Mouse (Mus musculus) liver, embryonic 14.5 days (tissue): ENCODE results near the gene Trem1. TPM values are rescaled to one million over a fixed set of nuclear protein-coding genes. Genes with fewer than 3 reads are reported as not detected.

Source experiments
- ATAC-seq: fragments of 200-750 bp; cut with Nextera tagmentation; 2 replicates; pipeline ENCODE4 v1.8.0; 2017; ENCODE audit warnings: moderate number of reproducible peaks, mild to moderate bottlenecking, moderate library complexity; ENCODE audit not compliant: insufficient read depth
- DNase-seq, 3 experiments: peaks; one replicate each; pipeline ENCODE4 v3.0.0-alpha.2; 2012 to 2013; ENCODE audit warnings: low read depth in 3 of 3, low spot score in 3 of 3
- H3K27ac ChIP-seq: fragments of 300-500 bp; sonication (generic); 2 replicates; pipeline ENCODE4 v1.5.1; 2014; ENCODE audit warnings: moderate library complexity, mild to moderate bottlenecking, control low read depth, inconsistent platforms
- H3K27me3 ChIP-seq: fragments of 300-500 bp; sonication (generic); 2 replicates; pipeline ENCODE4 v1.6.1; 2014; ENCODE audit warnings: mild to moderate bottlenecking, low read length, moderate library complexity; ENCODE audit not compliant: control insufficient read depth, insufficient read depth
- H3K36me3 ChIP-seq: fragments of 300-500 bp; sonication (generic); replicated peaks from 2 replicates; pipeline ENCODE4 v1.6.1; 2014; ENCODE audit warnings: low read depth; ENCODE audit not compliant: control insufficient read depth, insufficient read depth
- H3K4me1 ChIP-seq, 2 experiments: fragments of 200-500 bp in 1 of 2; fragments of 300-500 bp in 1 of 2; sonication (generic) in 1 of 2; replicated peaks; 2 replicates each; pipeline ENCODE4 v1.6.1; 2012 to 2014; ENCODE audit warnings: antibody characterized with exemption in 1 of 2, inconsistent platforms in 1 of 2, low read length in 1 of 2; ENCODE audit not compliant: control insufficient read depth in 2 of 2, insufficient read depth in 2 of 2
- H3K4me2 ChIP-seq: fragments of 300-500 bp; sonication (generic); 2 replicates; pipeline ENCODE4 v1.6.1; 2014; ENCODE audit warnings: low read depth, mild to moderate bottlenecking, control low read depth, moderate library complexity
- H3K4me3 ChIP-seq, 2 experiments: fragments of 200-500 bp in 1 of 2; fragments of 300-500 bp in 1 of 2; sonication (generic) in 1 of 2; 2 replicates each; pipeline ENCODE4 v1.5.1; 2012 to 2014; ENCODE audit warnings: low read depth in 2 of 2, low read length in 2 of 2, mild to moderate bottlenecking in 2 of 2, control low read depth in 1 of 2, inconsistent platforms in 1 of 2, moderate library complexity in 1 of 2; ENCODE audit not compliant: insufficient read depth in 1 of 2
- H3K9ac ChIP-seq: fragments of 300-500 bp; sonication (generic); replicated peaks from 2 replicates; pipeline ENCODE4 v1.6.1; 2014; ENCODE audit warnings: mild to moderate bottlenecking, control low read depth, moderate library complexity
- H3K9me3 ChIP-seq: fragments of 300-500 bp; sonication (generic); 2 replicates; pipeline ENCODE4 v1.6.1; 2016; ENCODE audit warnings: low read length, mixed read lengths; ENCODE audit not compliant: control insufficient read depth
- CTCF ChIP-seq: IDR thresholded peaks from 2 replicates; pipeline ENCODE4 v1.5.1; 2016; ENCODE audit warnings: antibody characterized with exemption, low read depth, control low read depth
- EP300 ChIP-seq: IDR thresholded peaks from 2 replicates; pipeline ENCODE4 v1.6.1; 2016; ENCODE audit warnings: antibody characterized with exemption, low read depth
- WGBS: fragments of 180-500 bp; shearing (Covaris S2); extraction: QIAGEN DNeasy Blood & Tissue Kit; methylation state at CpG from one replicate; pipeline ENCODE4 v1.1.7; 2014; ENCODE audit not compliant: insufficient replicate concordance; 5-methylcytosine and 5-hydroxymethylcytosine counted together
- polyA plus RNA-seq, 2 experiments: library from polyadenylated mRNA; depleted of rRNA in 1 of 2; stranded (reverse) in 1 of 2; unstranded in 1 of 2; fragments of >200 nt; fragmentation: Nextera tagmentation in 1 of 2; extraction: Ambion mirVana in 1 of 2; gene quantifications; 2 replicates each; pipeline versions ENCODE4 v1.2.1 to v1.2.3; 2012 to 2014

Trem1 gene
- polyA plus RNA-seq, 2 experiments: 0.32 to 0.84 TPM

- Histone ChIP-seq H3K27me3 (no peaks in the 10 kb centered on the region), H3K4me3 (no peak overlapping the region), H3K9ac (no peak overlapping the region), H3K4me1 (peaks cover 8 to 9% of the 10 kb centered on the region in 2 experiments), H3K36me3 (no peaks in the 10 kb centered on the region), H3K9me3 (no peaks in the 10 kb centered on the region), H3K27ac (no peak overlapping the region), H3K4me2 (no peak overlapping the region)
- WGBS: 35% methylated on average over 2 of the region's 2 CpGs
- TF ChIP-seq EP300 (no peak), CTCF (peak; percentile 53; the same call in 1 of the 2 replicates)
- no peak for ATAC-seq
- no peak for DNase-seq
These were observed 54.7 kb downstream of the Trem1 start for GRCm38 (mm10) chr17:48287276-48287675.

GRCm38 (mm10) chr17:48293500-48294194 is 61.1 kb downstream of the Trem1 start:
- Histone ChIP-seq H3K9me3 (no peaks in the 10 kb centered on the region), H3K27ac (no peak overlapping the region), H3K4me3 (no peak overlapping the region), H3K36me3 (no peaks in the 10 kb centered on the region), H3K4me1 (peaks cover 6 to 9% of the 10 kb centered on the region in 2 experiments), H3K27me3 (no peaks in the 10 kb centered on the region), H3K9ac (no peak overlapping the region), H3K4me2 (no peak overlapping the region)
- ATAC-seq (no peak), DNase-seq (no peak)
- no peak for TF ChIP-seq EP300
- 44% methylated on average over 5 of the region's 5 CpGs for WGBS

Other genes with a start within 250 kb of the Trem1 start
- not detected in 2 replicates for gene 1700122O11Rik, start 194.5 kb upstream of the Trem1 start, polyA plus RNA-seq (2012; rRNA removed)
- not detected in 2 replicates for gene 1700122O11Rik, start 194.5 kb upstream of the Trem1 start, polyA plus RNA-seq (2014; fragmentation: Nextera tagmentation; extraction: Ambion mirVana)
- not detected in 2 replicates for gene 1700067P10Rik, start 143.4 kb upstream of the Trem1 start, polyA plus RNA-seq (2012; rRNA removed)
- gene 1700067P10Rik, start 143.4 kb upstream of the Trem1 start, polyA plus RNA-seq (2014; fragmentation: Nextera tagmentation; extraction: Ambion mirVana): not detected in 2 replicates
- gene 9830107B12Rik, start 86.5 kb upstream of the Trem1 start, polyA plus RNA-seq (2012; rRNA removed): 0.08 and 0.19 TPM in 2 replicates
- 0.18 and 0.33 TPM in 2 replicates for gene 9830107B12Rik, start 86.5 kb upstream of the Trem1 start, polyA plus RNA-seq (2014; fragmentation: Nextera tagmentation; extraction: Ambion mirVana)
- 0.20 and 0.25 TPM in 2 replicates for gene A530064D06Rik, start 65.5 kb upstream of the Trem1 start, polyA plus RNA-seq (2012; rRNA removed)
- gene A530064D06Rik, start 65.5 kb upstream of the Trem1 start, polyA plus RNA-seq (2014; fragmentation: Nextera tagmentation; extraction: Ambion mirVana): 0.44 and 0.51 TPM in 2 replicates
- 1.2 and 1.6 TPM in 2 replicates for gene Trem3, start 15.0 kb downstream of the Trem1 start, polyA plus RNA-seq (2012; rRNA removed)
- 2.8 and 4.1 TPM in 2 replicates for gene Trem3, start 15.0 kb downstream of the Trem1 start, polyA plus RNA-seq (2014; fragmentation: Nextera tagmentation; extraction: Ambion mirVana)
- gene Treml4, start 31.5 kb downstream of the Trem1 start, polyA plus RNA-seq (2012; rRNA removed): 4.3 and 4.6 TPM in 2 replicates
- gene Treml4, start 31.5 kb downstream of the Trem1 start, polyA plus RNA-seq (2014; fragmentation: Nextera tagmentation; extraction: Ambion mirVana): 3.3 and 5.7 TPM in 2 replicates
- gene Treml2, start 66.7 kb downstream of the Trem1 start, polyA plus RNA-seq (2012; rRNA removed): 10.6 and 10.7 TPM in 2 replicates
- 2.1 and 2.7 TPM in 2 replicates for gene Treml2, start 66.7 kb downstream of the Trem1 start, polyA plus RNA-seq (2014; fragmentation: Nextera tagmentation; extraction: Ambion mirVana)
- 1.8 and 2.4 TPM in 2 replicates for gene B430306N03Rik, start 83.4 kb downstream of the Trem1 start, polyA plus RNA-seq (2012; rRNA removed)
- 1.9 and 2.6 TPM in 2 replicates for gene B430306N03Rik, start 83.4 kb downstream of the Trem1 start, polyA plus RNA-seq (2014; fragmentation: Nextera tagmentation; extraction: Ambion mirVana)
- 3.5 and 6.4 TPM in 2 replicates for gene Trem2, start 113.6 kb downstream of the Trem1 start, polyA plus RNA-seq (2012; rRNA removed)
- gene Trem2, start 113.6 kb downstream of the Trem1 start, polyA plus RNA-seq (2014; fragmentation: Nextera tagmentation; extraction: Ambion mirVana): 2.9 and 3.1 TPM in 2 replicates
- 16.2 and 16.4 TPM in 2 replicates for gene Treml1, start 127.1 kb downstream of the Trem1 start, polyA plus RNA-seq (2012; rRNA removed)
- gene Treml1, start 127.1 kb downstream of the Trem1 start, polyA plus RNA-seq (2014; fragmentation: Nextera tagmentation; extraction: Ambion mirVana): 13.9 and 20.3 TPM in 2 replicates
- gene Nfya, start 177.1 kb downstream of the Trem1 start, polyA plus RNA-seq (2012; rRNA removed): 31.6 and 32.7 TPM in 2 replicates
- 6.9 and 8.2 TPM in 2 replicates for gene Nfya, start 177.1 kb downstream of the Trem1 start, polyA plus RNA-seq (2014; fragmentation: Nextera tagmentation; extraction: Ambion mirVana)
- 16.6 and 28.2 TPM in 2 replicates for gene Oard1, start 177.2 kb downstream of the Trem1 start, polyA plus RNA-seq (2012; rRNA removed)
- 51.1 and 52.4 TPM in 2 replicates for gene Oard1, start 177.2 kb downstream of the Trem1 start, polyA plus RNA-seq (2014; fragmentation: Nextera tagmentation; extraction: Ambion mirVana)
- gene Apobec2, start 200.2 kb downstream of the Trem1 start, polyA plus RNA-seq (2012; rRNA removed): 0.12 and 0.27 TPM in 2 replicates
- gene Apobec2, start 200.2 kb downstream of the Trem1 start, polyA plus RNA-seq (2014; fragmentation: Nextera tagmentation; extraction: Ambion mirVana): 0.36 and 0.48 TPM in 2 replicates
- 169 and 210 TPM in 2 replicates for gene Tspo2, start 218.8 kb downstream of the Trem1 start, polyA plus RNA-seq (2012; rRNA removed)
- 168 and 176 TPM in 2 replicates for gene Tspo2, start 218.8 kb downstream of the Trem1 start, polyA plus RNA-seq (2014; fragmentation: Nextera tagmentation; extraction: Ambion mirVana)
- 4.8 and 5.8 TPM in 2 replicates for gene Unc5cl, start 222.1 kb downstream of the Trem1 start, polyA plus RNA-seq (2012; rRNA removed)
- 3.0 and 4.2 TPM in 2 replicates for gene Unc5cl, start 222.1 kb downstream of the Trem1 start, polyA plus RNA-seq (2014; fragmentation: Nextera tagmentation; extraction: Ambion mirVana)